Mouse (Mus musculus) limb, embryonic 14.5 days (tissue): ENCODE measurements around the gene Bcl2a1b. TPM values are rescaled to one million over a fixed set of nuclear protein-coding genes. Genes with fewer than 3 reads are reported as not detected.

Source experiments
- ATAC-seq: fragments of 200-750 bp; cut with Nextera tagmentation; 2 replicates; pipeline ENCODE4 v1.8.0; 2017; ENCODE audit warnings: low read depth, moderate number of reproducible peaks, moderate TSS enrichment; ENCODE audit not compliant: low FRiP score
- DNase-seq: peaks from one replicate; pipeline ENCODE4 v3.0.0-alpha.2; 2015; ENCODE audit warnings: low spot score
- H3K27ac ChIP-seq: fragments of 300-500 bp; sonication (generic); replicated peaks from 2 replicates; pipeline ENCODE4 v1.5.1; 2014; ENCODE audit warnings: low read depth, mild to moderate bottlenecking, low read length, moderate library complexity, mixed read lengths
- H3K27me3 ChIP-seq: fragments of 300-500 bp; sonication (generic); 2 replicates; pipeline ENCODE4 v1.6.1; 2014; ENCODE audit warnings: low read length, mixed read lengths; ENCODE audit not compliant: control insufficient read depth, insufficient read depth
- H3K36me3 ChIP-seq: fragments of 300-500 bp; sonication (generic); 2 replicates; pipeline ENCODE4 v1.6.1; 2014; ENCODE audit warnings: mild to moderate bottlenecking, low read length, moderate library complexity, mixed read lengths; ENCODE audit not compliant: control insufficient read depth, insufficient read depth
- H3K4me1 ChIP-seq: fragments of 300-500 bp; sonication (generic); 2 replicates; pipeline ENCODE4 v1.6.1; 2014; ENCODE audit warnings: antibody characterized with exemption, low read length, mixed read lengths; ENCODE audit not compliant: control insufficient read depth, insufficient read depth
- H3K4me2 ChIP-seq: fragments of 300-500 bp; sonication (generic); replicated peaks from 2 replicates; pipeline ENCODE4 v1.6.1; 2014; ENCODE audit warnings: low read depth, mild to moderate bottlenecking, low read length, moderate library complexity; ENCODE audit not compliant: severe bottlenecking
- H3K4me3 ChIP-seq: fragments of 300-500 bp; sonication (generic); replicated peaks from 2 replicates; pipeline ENCODE4 v1.5.1; 2014; ENCODE audit warnings: low read length
- H3K9ac ChIP-seq: fragments of 300-500 bp; sonication (generic); 2 replicates; pipeline ENCODE4 v1.6.1; 2014; ENCODE audit warnings: mild to moderate bottlenecking, low read depth, low read length, moderate library complexity; ENCODE audit not compliant: severe bottlenecking
- H3K9me3 ChIP-seq: fragments of 300-500 bp; sonication (generic); 2 replicates; pipeline ENCODE4 v1.6.1; 2016; ENCODE audit warnings: low read length; ENCODE audit not compliant: control insufficient read depth
- POLR2A ChIP-seq: fragments of 200-500 bp; IDR thresholded peaks from 2 replicates; pipeline ENCODE4 v1.8.0; 2012; ENCODE audit warnings: inconsistent platforms, mild to moderate bottlenecking, moderate library complexity, borderline replicate concordance; ENCODE audit not compliant: insufficient read depth, insufficient read length; ENCODE audit errors: extremely low read depth
- WGBS: fragments of 180-500 bp; shearing (Covaris S2); extraction: QIAGEN DNeasy Blood & Tissue Kit; methylation state at CpG from one replicate; pipeline ENCODE4 v1.1.7; 2014; 5-methylcytosine and 5-hydroxymethylcytosine counted together
- polyA plus RNA-seq, 2 experiments: library from polyadenylated mRNA; depleted of rRNA in 1 of 2; stranded (reverse) in 1 of 2; unstranded in 1 of 2; fragments of >200 nt; fragmentation: Nextera tagmentation in 1 of 2; extraction: Ambion mirVana in 1 of 2; gene quantifications; 2 replicates each; pipeline versions ENCODE4 v1.2.1 to v1.2.3; 2012 to 2014

The Bcl2a1b gene
- polyA plus RNA-seq, 2 experiments, result 1.1 to 1.4 TPM

DNA sequence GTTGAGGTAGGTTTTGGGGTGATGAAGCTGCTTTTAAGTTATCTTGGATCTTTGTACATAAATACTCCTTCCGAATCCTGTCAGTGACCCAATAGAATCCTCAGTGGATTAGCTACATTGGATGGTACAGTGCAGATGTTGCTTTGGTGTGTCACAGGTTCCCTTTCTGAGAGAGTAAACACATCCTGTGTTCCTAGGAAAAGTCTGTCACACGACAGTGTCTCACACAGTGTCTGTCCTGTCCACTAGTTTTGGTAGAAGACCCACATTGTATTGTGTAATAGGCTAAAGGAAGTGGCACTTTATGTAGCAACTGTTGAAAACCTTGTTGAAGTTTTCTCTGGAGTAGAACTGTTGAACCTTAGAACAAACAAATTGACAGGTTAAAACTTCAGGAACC lies 54.4 kb downstream of the Bcl2a1b start:
- no peak for TF ChIP-seq POLR2A
- 88% methylated on average over 2 of the region's 2 CpGs for WGBS
- H3K9me3 ChIP-seq, result no peaks in the 10 kb centered on the region
- H3K36me3 ChIP-seq, result no peaks in the 10 kb centered on the region
- H3K27ac ChIP-seq, result no peak overlapping the region
- no peaks in the 10 kb centered on the region for H3K4me1 ChIP-seq
- ATAC-seq (no peak), DNase-seq (no peak)
- H3K9ac ChIP-seq, result no peak overlapping the region
- H3K27me3 ChIP-seq, result no peaks in the 10 kb centered on the region
- no peak overlapping the region for H3K4me3 ChIP-seq
- H3K4me2 ChIP-seq, result no peak overlapping the region

GRCm38 (mm10) chr9:89256556-89257335 lies 57.7 kb downstream of the Bcl2a1b start:
- Histone ChIP-seq H3K36me3 (no peaks in the 10 kb centered on the region), H3K9me3 (no peaks in the 10 kb centered on the region), H3K27me3 (no peaks in the 10 kb centered on the region), H3K27ac (no peak overlapping the region), H3K4me3 (no peak overlapping the region), H3K9ac (no peak overlapping the region), H3K4me1 (no peaks in the 10 kb centered on the region), H3K4me2 (no peak overlapping the region)
- no peak for TF ChIP-seq POLR2A
- DNase-seq (no peak), ATAC-seq (no peak)
- WGBS, result 84% methylated on average over 12 of the region's 12 CpGs

Other genes with a start within 250 kb of the Bcl2a1b start
- 0.13 and 0.36 TPM in 2 replicates for gene Bcl2a1a, start 242.3 kb upstream of the Bcl2a1b start, polyA plus RNA-seq (2012; rRNA removed)
- gene Bcl2a1a, start 242.3 kb upstream of the Bcl2a1b start, polyA plus RNA-seq (2014; fragmentation: Nextera tagmentation; extraction: Ambion mirVana), result not detected in 2 replicates
- gene Trim43b, start 106.4 kb upstream of the Bcl2a1b start, polyA plus RNA-seq (2012; rRNA removed), result 0.04 TPM in 1 of 2 replicates, not detected in the other
- not detected in 2 replicates for gene Trim43b, start 106.4 kb upstream of the Bcl2a1b start, polyA plus RNA-seq (2014; fragmentation: Nextera tagmentation; extraction: Ambion mirVana)
- gene Gm29094, start 170 bp downstream of the Bcl2a1b start, polyA plus RNA-seq (2012; rRNA removed), result not detected in 2 replicates
- 0.43 and 0.69 TPM in 2 replicates for gene Gm29094, start 170 bp downstream of the Bcl2a1b start, polyA plus RNA-seq (2014; fragmentation: Nextera tagmentation; extraction: Ambion mirVana)
- 16.3 and 20.1 TPM in 2 replicates for gene Mthfs, start 11.5 kb downstream of the Bcl2a1b start, polyA plus RNA-seq (2012; rRNA removed)
- gene Mthfs, start 11.5 kb downstream of the Bcl2a1b start, polyA plus RNA-seq (2014; fragmentation: Nextera tagmentation; extraction: Ambion mirVana), result 28.2 and 29.3 TPM in 2 replicates